Mouse (Mus musculus) lung, adult 2 months (tissue): ENCODE data around the gene Arid5b. TPM values are rescaled to one million over a fixed set of nuclear protein-coding genes. Genes with fewer than 3 reads are reported as not detected.

ENCODE experiments used
- DNase-seq: peaks from one replicate; pipeline ENCODE4 v3.0.0; 2022
- H3K4me1 ChIP-seq: fragments of 200-500 bp; 2 replicates; pipeline ENCODE4 v1.6.1; 2011; ENCODE audit warnings: low read length; ENCODE audit not compliant: control insufficient read depth, insufficient read depth
- H3K4me3 ChIP-seq: fragments of 200-500 bp; replicated peaks from 2 replicates; pipeline ENCODE3; 2011; ENCODE audit warnings: low read depth, mild to moderate bottlenecking, control low read depth, low read length; ENCODE audit errors: extremely low read depth
- CTCF ChIP-seq: fragments of 200-500 bp; IDR thresholded peaks from 2 replicates; pipeline ENCODE4 v1.5.1; 2011; ENCODE audit warnings: mild to moderate bottlenecking, low read length, control low read depth; ENCODE audit not compliant: insufficient read depth
- POLR2A ChIP-seq: fragments of 200-500 bp; IDR thresholded peaks from 2 replicates; pipeline ENCODE4 v1.6.1; 2011; ENCODE audit warnings: low read depth, mild to moderate bottlenecking, control low read depth, low read length, borderline replicate concordance; ENCODE audit errors: extremely low read depth
- WGBS: fragments of 180-500 bp; shearing (Covaris S2); methylation state at CpG from one replicate; pipeline ENCODE4 v1.1.7; 2018; 5-methylcytosine and 5-hydroxymethylcytosine counted together
- polyA plus RNA-seq: library from polyadenylated mRNA; depleted of rRNA; stranded (reverse); fragments of >200 nt; gene quantifications from 2 replicates; pipeline ENCODE4 v1.2.3, GENCODE M21; 2012

The Arid5b gene
- polyA plus RNA-seq, 1 experiment, result 20.1 TPM

DNA sequence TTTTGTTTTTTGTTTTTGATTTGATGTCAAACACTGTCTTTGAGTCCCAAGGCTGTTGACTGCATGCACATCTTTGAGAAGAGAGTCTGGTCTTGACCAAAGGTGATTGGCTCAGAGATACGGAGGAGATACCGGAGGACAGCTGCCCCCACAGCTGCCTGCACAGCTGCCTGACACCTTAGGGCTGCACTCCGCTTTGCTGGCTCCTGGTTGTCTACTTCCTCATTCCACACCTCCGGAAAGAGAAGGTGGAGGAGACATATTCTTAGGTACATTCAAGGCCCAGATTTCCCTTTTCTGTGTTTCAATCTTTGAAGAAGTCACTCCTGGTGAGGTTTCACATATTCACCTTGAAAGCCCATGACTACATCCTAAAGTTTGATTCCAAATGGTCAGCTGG is 25.9 kb downstream of the Arid5b start:
- Histone ChIP-seq H3K4me1 (peaks cover 15% of the 10 kb centered on the region), H3K4me3 (no peak overlapping the region)
- 77% methylated on average over 4 of the region's 4 CpGs for whole genome bisulfite sequencing
- TF ChIP-seq POLR2A, result no peak
- no peak for TF ChIP-seq CTCF
- DNase-seq, result no peak

GRCm38 (mm10) chr10:68249355-68249782 is 29.2 kb downstream of the Arid5b start:
- TF ChIP-seq CTCF (no peak), POLR2A (no peak)
- Histone ChIP-seq H3K4me1 (peaks cover 11% of the 10 kb centered on the region), H3K4me3 (peak overlapping the region; percentile 37)
- 27% methylated on average over 6 of the region's 6 CpGs for WGBS
- DNase-seq, result peak; percentile 31

- H3K4me1 ChIP-seq, result peaks cover 11% of the 10 kb centered on the region
Observed at GRCm38 (mm10) chr10:68248281-68249015, 30.1 kb downstream of the Arid5b start.

DNA sequence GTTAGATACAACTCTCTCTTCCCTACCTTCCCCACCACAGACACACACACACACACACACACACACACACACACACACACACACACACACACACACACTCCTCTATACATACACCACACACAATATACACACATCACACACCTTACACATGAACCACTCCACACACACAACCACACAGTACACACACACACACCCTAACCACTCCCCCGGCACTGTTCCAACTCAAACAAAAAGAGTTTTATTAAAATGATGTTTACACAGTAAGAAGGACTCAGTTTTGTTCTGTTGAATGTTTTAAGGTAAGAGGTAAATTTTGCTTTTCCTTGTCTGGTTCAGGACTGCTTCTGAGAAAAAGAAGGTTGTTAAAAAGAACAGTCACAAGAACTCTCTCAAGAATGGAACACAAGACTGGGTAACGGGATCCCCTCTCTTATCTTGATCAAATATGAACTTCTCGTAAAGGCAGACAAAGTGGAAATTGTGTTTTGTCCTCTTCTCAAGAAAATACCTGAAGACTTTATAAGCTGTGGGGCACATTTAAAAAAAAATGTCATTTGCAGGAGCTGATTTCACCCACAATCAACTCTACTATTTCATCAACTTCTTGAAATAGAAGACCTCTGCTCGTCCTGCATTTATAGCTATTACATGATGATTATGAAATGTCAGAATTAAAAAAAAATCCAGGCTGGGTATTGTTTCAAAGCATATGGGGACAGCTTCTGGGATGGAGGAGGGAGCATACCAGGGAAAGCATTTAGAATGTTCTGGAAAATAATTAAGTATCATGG is 30.9 kb downstream of the Arid5b start:
- no peak for DNase-seq
- WGBS, result 55% methylated on average over 4 of the region's 4 CpGs
- TF ChIP-seq CTCF, result no peak
- no peak for TF ChIP-seq POLR2A
- Histone ChIP-seq H3K4me1 (peaks cover 11% of the 10 kb centered on the region), H3K4me3 (no peak overlapping the region)

More at GRCm38 (mm10) chr10:68248281-68249015, 30.1 kb downstream of the Arid5b start:
- H3K4me3 ChIP-seq, result no peak overlapping the region
- TF ChIP-seq POLR2A, result no peak
- 10% methylated on average over 9 of the region's 9 CpGs for WGBS
- no peak for DNase-seq

GRCm38 (mm10) chr10:68246603-68247247 is 31.8 kb downstream of the Arid5b start:
- DNase-seq, result no peak
- TF ChIP-seq CTCF, result no peak
- TF ChIP-seq POLR2A, result no peak
- WGBS, result 54% methylated on average over 7 of the region's 7 CpGs
- Histone ChIP-seq H3K4me3 (no peak overlapping the region), H3K4me1 (peaks cover 11% of the 10 kb centered on the region)

DNA sequence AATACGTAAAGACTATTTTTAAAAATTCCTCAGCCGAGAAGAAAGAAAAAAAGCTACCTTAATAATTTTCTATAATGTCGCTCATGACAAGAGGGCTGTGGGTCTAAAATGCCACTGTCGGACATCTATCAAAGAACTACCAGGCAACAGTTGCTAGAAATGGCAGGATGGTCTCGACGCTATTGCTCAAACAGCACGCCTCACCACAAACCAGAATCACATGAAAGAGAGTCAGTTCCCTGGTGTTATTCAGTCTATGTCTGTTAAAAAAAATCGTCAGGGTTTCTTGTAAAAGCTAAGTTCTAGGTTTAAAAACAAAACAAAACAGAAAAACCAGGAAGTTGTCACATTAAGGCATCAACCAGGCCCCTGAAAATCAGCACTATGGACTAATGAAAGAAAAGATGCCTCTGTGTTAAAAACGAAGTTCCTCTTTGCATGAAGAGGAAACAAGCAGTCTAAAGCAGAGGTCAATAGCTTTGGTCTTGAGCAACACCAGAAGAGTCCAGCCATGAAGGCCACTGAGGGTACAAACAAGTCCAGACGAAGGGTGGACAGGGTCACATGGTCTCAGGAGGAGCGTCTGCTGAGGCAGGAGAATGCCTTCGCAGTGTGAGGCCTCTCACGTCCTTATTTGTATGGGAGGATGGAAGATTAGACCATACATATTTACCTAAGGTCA is 37.6 kb downstream of the Arid5b start:
- Histone ChIP-seq H3K4me3 (no peak overlapping the region), H3K4me1 (peaks cover 11% of the 10 kb centered on the region)
- 63% methylated on average over 13 of the region's 13 CpGs for WGBS
- no peak for DNase-seq
- TF ChIP-seq POLR2A, result no peak
- TF ChIP-seq CTCF, result no peak

GRCm38 (mm10) chr10:68240094-68240803 is 38.3 kb downstream of the Arid5b start:
- 23% methylated on average over 3 of the region's 3 CpGs for WGBS
- TF ChIP-seq POLR2A, result no peak
- no peak for TF ChIP-seq CTCF
- H3K4me1 ChIP-seq, result peaks cover 11% of the 10 kb centered on the region
- no peak for DNase-seq
- H3K4me3 ChIP-seq, result no peak overlapping the region

- peaks cover 11% of the 10 kb centered on the region for H3K4me1 ChIP-seq
- peak; percentile 25 for DNase-seq
- H3K4me3 ChIP-seq, result peak overlapping the region; percentile 49
- WGBS, result 51% methylated on average over 7 of the region's 7 CpGs
- TF ChIP-seq POLR2A, result no peak
- TF ChIP-seq CTCF, result no peak
Observed at GRCm38 (mm10) chr10:68239426-68240070, 39.0 kb downstream of the Arid5b start.

DNA sequence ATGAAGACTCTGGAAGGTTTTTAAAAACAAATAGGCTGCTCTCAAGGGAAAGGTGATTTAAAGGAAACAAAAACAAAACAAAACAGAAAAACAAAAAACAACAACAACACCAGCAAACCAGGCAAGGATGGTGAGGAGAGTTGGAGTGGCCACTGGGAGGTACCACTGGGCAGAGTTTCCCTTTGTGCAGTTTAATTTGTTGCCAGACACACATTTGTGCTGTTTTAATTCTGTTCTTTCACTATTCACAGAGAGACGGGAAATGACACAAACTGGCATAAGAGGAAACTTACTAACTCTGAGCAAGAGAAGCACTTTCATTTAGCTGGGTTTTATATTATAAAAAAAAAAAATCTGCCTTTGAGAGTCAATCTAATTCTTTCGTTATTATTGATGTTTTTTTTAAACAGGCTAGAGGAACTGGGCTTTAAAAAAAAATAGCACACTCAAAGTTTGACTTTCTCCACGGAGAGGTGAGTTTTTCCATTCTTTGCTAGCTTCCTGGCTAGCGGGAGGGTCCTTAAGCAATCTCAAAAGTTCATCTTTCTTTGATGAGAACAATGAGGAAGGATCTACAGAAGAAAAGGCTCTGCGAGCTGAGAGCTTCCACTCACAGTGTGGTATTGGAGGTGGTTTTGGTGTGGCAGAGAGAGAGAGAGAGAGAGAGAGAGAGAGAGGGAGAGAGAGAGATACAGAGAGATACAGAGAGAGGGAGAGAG is 39.7 kb downstream of the Arid5b start:
- Histone ChIP-seq H3K4me3 (peak overlapping the region; percentile 50), H3K4me1 (peaks cover 11% of the 10 kb centered on the region)
- TF ChIP-seq POLR2A, result no peak
- no peak for TF ChIP-seq CTCF
- 9% methylated on average over 5 of the region's 5 CpGs for WGBS
- DNase-seq, result no peak
